Mouse (Mus musculus): Measurements from ENCODE around the gene Epha1. TPM values are rescaled to one million over a fixed set of nuclear protein-coding genes. Genes with fewer than 3 reads are reported as not detected.

The Epha1 gene
- total RNA-seq (2015; ENCODE audit: low replicate concordance), result not detected in 2 replicates
- not detected in 2 replicates for total RNA-seq (2017; ENCODE audit: low replicate concordance)

- no peak for ATAC-seq (replicated peaks; ENCODE audit: low FRiP score, poor library complexity, severe bottlenecking)
Measured at GRCm38 (mm10) chr6:42372816-42373547, at the start of gene Epha1. TSS of gene Epha1 (minus strand) at chr6:42373268.

- no peak for ATAC-seq (replicated peaks; ENCODE audit: low FRiP score, poor library complexity, severe bottlenecking)
Measured at GRCm38 (mm10) chr6:42421439-42421838, 48.4 kb upstream of the Epha1 start.

GRCm38 (mm10) chr6:42419443-42419842, 46.4 kb upstream of the Epha1 start:
- no peak for ATAC-seq (replicated peaks; ENCODE audit: low FRiP score, poor library complexity, severe bottlenecking)

GRCm38 (mm10) chr6:42405134-42405533, 32.1 kb upstream of the Epha1 start, which contains the start of gene Tas2r135:
TSS of gene Tas2r135 (plus strand) at chr6:42405434.
- no peak for ATAC-seq (replicated peaks; ENCODE audit: low FRiP score, poor library complexity, severe bottlenecking)

- no peak for ATAC-seq (replicated peaks; ENCODE audit: low FRiP score, poor library complexity, severe bottlenecking)
Measured at GRCm38 (mm10) chr6:42399938-42400337, 26.9 kb upstream of the Epha1 start, which contains the start of gene Tas2r143. TSS of gene Tas2r143 (plus strand) at chr6:42400238.

GRCm38 (mm10) chr6:42398998-42399397, 25.9 kb upstream of the Epha1 start:
- ATAC-seq (replicated peaks; ENCODE audit: low FRiP score, poor library complexity, severe bottlenecking), result no peak

GRCm38 (mm10) chr6:42398285-42398684, 25.2 kb upstream of the Epha1 start:
- no peak for ATAC-seq (replicated peaks; ENCODE audit: low FRiP score, poor library complexity, severe bottlenecking)

- ATAC-seq (replicated peaks; ENCODE audit: low FRiP score, poor library complexity, severe bottlenecking), result no peak
Measured at GRCm38 (mm10) chr6:42397041-42397657, 24.1 kb upstream of the Epha1 start.

GRCm38 (mm10) chr6:42395960-42396809, 23.1 kb upstream of the Epha1 start:
- no peak for ATAC-seq (replicated peaks; ENCODE audit: low FRiP score, poor library complexity, severe bottlenecking)

- ATAC-seq (replicated peaks; ENCODE audit: low FRiP score, poor library complexity, severe bottlenecking), result no peak
Measured at GRCm38 (mm10) chr6:42391796-42392330, 18.8 kb upstream of the Epha1 start.

GRCm38 (mm10) chr6:42385635-42386034, 12.6 kb upstream of the Epha1 start:
- ATAC-seq (replicated peaks; ENCODE audit: low FRiP score, poor library complexity, severe bottlenecking), result no peak

GRCm38 (mm10) chr6:42383360-42383759, 10.3 kb upstream of the Epha1 start:
- no peak for ATAC-seq (replicated peaks; ENCODE audit: low FRiP score, poor library complexity, severe bottlenecking)

GRCm38 (mm10) chr6:42381916-42382381, 8.9 kb upstream of the Epha1 start:
- ATAC-seq (replicated peaks; ENCODE audit: low FRiP score, poor library complexity, severe bottlenecking), result no peak; the same call in 1 of the 2 replicates

- no peak for ATAC-seq (replicated peaks; ENCODE audit: low FRiP score, poor library complexity, severe bottlenecking)
Measured at GRCm38 (mm10) chr6:42381221-42381620, 8.2 kb upstream of the Epha1 start.

GRCm38 (mm10) chr6:42380416-42381144, 7.5 kb upstream of the Epha1 start:
- ATAC-seq (replicated peaks; ENCODE audit: low FRiP score, poor library complexity, severe bottlenecking), result peak; percentile 57; the same call in 1 of the 2 replicates

GRCm38 (mm10) chr6:42379551-42379950, 6.5 kb upstream of the Epha1 start:
- no peak for ATAC-seq (replicated peaks; ENCODE audit: low FRiP score, poor library complexity, severe bottlenecking)

- ATAC-seq (replicated peaks; ENCODE audit: low FRiP score, poor library complexity, severe bottlenecking), result no peak
Measured at GRCm38 (mm10) chr6:42377280-42377679, 4.2 kb upstream of the Epha1 start.

- no peak for ATAC-seq (replicated peaks; ENCODE audit: low FRiP score, poor library complexity, severe bottlenecking)
Measured at GRCm38 (mm10) chr6:42376504-42377019, 3.5 kb upstream of the Epha1 start.

GRCm38 (mm10) chr6:42376016-42376415, 2.9 kb upstream of the Epha1 start:
- no peak for ATAC-seq (replicated peaks; ENCODE audit: low FRiP score, poor library complexity, severe bottlenecking)

Measured in erythroblast, adult 5-6 weeks (primary cell).